Mouse (Mus musculus) G1E (cell line): ENCODE results near the gene Smarce1. TPM values are rescaled to one million over a fixed set of nuclear protein-coding genes. Genes with fewer than 3 reads are reported as not detected.

Experiments used
- ATAC-seq: 2 replicates; pipeline ENCODE4 v1.8.0; 2016; ENCODE audit warnings: mild to moderate bottlenecking; ENCODE audit not compliant: insufficient number of reproducible peaks, poor library complexity, low FRiP score, severe bottlenecking; ENCODE audit errors: extremely low read depth
- DNase-seq: peaks from one replicate; pipeline ENCODE4 v3.0.0; 2012; ENCODE audit warnings: low spot score
- H3K27me3 ChIP-seq: 2 replicates; pipeline ENCODE4 v1.6.1; 2012; ENCODE audit warnings: mild to moderate bottlenecking, low read length, inconsistent platforms; ENCODE audit not compliant: insufficient read depth
- H3K36me3 ChIP-seq: replicated peaks from 2 replicates; pipeline ENCODE3; 2012; ENCODE audit warnings: mild to moderate bottlenecking, inconsistent platforms
- H3K4me1 ChIP-seq: 2 replicates; pipeline ENCODE4 v1.6.1; 2012; ENCODE audit warnings: low read depth, low read length, inconsistent platforms, mixed read lengths; ENCODE audit not compliant: insufficient read depth
- H3K4me3 ChIP-seq: 2 replicates; pipeline ENCODE4 v1.5.1; 2012; ENCODE audit warnings: low read depth, mild to moderate bottlenecking, inconsistent platforms, low read length, moderate library complexity, mixed read lengths
- H3K9me3 ChIP-seq: replicated peaks from 2 replicates; pipeline ENCODE4 v1.6.1; 2012; ENCODE audit warnings: inconsistent platforms
- CTCF ChIP-seq: IDR thresholded peaks from 2 replicates; pipeline ENCODE4 v1.5.1; 2012; ENCODE audit warnings: low read depth, low read length, inconsistent platforms, mixed read lengths
- GATA1 ChIP-seq: IDR thresholded peaks from 2 replicates; pipeline ENCODE4 v1.6.1; 2012; ENCODE audit warnings: borderline replicate concordance, low read length, inconsistent platforms, mixed read lengths
- GATA2 ChIP-seq: IDR thresholded peaks from 2 replicates; pipeline ENCODE4 v1.6.1; 2012; ENCODE audit warnings: low read depth, low read length, inconsistent platforms, borderline replicate concordance
- POLR2AphosphoS5 ChIP-seq: IDR thresholded peaks from 2 replicates; pipeline ENCODE4 v1.6.1; 2012; ENCODE audit warnings: low read depth, low read length, inconsistent platforms; ENCODE audit not compliant: insufficient replicate concordance
- TAL1 ChIP-seq: conservative IDR thresholded peaks from 2 replicates; pipeline ENCODE4 v1.6.1; 2012; ENCODE audit warnings: low read depth, low read length, inconsistent platforms, mixed read lengths
- polyA plus RNA-seq: library from polyadenylated mRNA; stranded (reverse); fragments of >175 nt; gene quantifications from 2 replicates; pipeline ENCODE4 v1.2.3, GENCODE M21; 2012
- total RNA-seq, 2 experiments: library from RNA; stranded (forward) in 1 of 2; stranded (reverse) in 1 of 2; fragments of 200-1000 nt in 1 of 2; fragments of >200 nt in 1 of 2; fragmentation: Nextera tagmentation in 1 of 2; gene quantifications; 2 replicates each; pipeline ENCODE4 v1.2.3; 2014 to 2017

Smarce1 gene
- total and polyA plus RNA-seq, 3 experiments, result 160 to 391 (median 168) TPM

GRCm38 (mm10) chr11:99168030-99168474 is 62.8 kb downstream of the Smarce1 start:
- no peaks in the 10 kb centered on the region; the same call in 1 of the 2 replicates for H3K4me1 ChIP-seq
- H3K4me3 ChIP-seq, result no peak overlapping the region
- H3K27me3 ChIP-seq, result peaks cover 38% of the 10 kb centered on the region
- ATAC-seq (no peak), DNase-seq (no peak)
- TF ChIP-seq POLR2AphosphoS5 (no peak), CTCF (no peak), TAL1 (no peak), GATA2 (no peak), GATA1 (no peak)
- H3K9me3 ChIP-seq, result no peaks in the 10 kb centered on the region
- no peaks in the 10 kb centered on the region for H3K36me3 ChIP-seq

- no peak overlapping the region for H3K4me3 ChIP-seq
- H3K27me3 ChIP-seq, result peaks cover 43% of the 10 kb centered on the region
- H3K9me3 ChIP-seq, result no peaks in the 10 kb centered on the region
- H3K4me1 ChIP-seq, result no peaks in the 10 kb centered on the region; the same call in 1 of the 2 replicates
- TF ChIP-seq POLR2AphosphoS5, result no peak
- no peak for TF ChIP-seq GATA1
- TF ChIP-seq TAL1, result no peak
- no peak for TF ChIP-seq CTCF
- no peaks in the 10 kb centered on the region for H3K36me3 ChIP-seq
- DNase-seq (no peak), ATAC-seq (no peak)
Measured at GRCm38 (mm10) chr11:99167576-99167975, 63.2 kb downstream of the Smarce1 start.

- H3K36me3 ChIP-seq, result no peaks in the 10 kb centered on the region
- ATAC-seq (no peak), DNase-seq (no peak)
- H3K27me3 ChIP-seq, result peaks cover 45% of the 10 kb centered on the region
- no peaks in the 10 kb centered on the region for H3K9me3 ChIP-seq
- no peaks in the 10 kb centered on the region; the same call in 1 of the 2 replicates for H3K4me1 ChIP-seq
- no peak for TF ChIP-seq GATA2
- no peak for TF ChIP-seq POLR2AphosphoS5
- TF ChIP-seq GATA1, result no peak
- TF ChIP-seq CTCF, result no peak
- no peak for TF ChIP-seq TAL1
- no peak overlapping the region for H3K4me3 ChIP-seq
Measured at GRCm38 (mm10) chr11:99166241-99166640, 64.6 kb downstream of the Smarce1 start.

- ATAC-seq, result no peak
- no peaks in the 10 kb centered on the region; the same call in 1 of the 2 replicates for H3K4me1 ChIP-seq
- TF ChIP-seq GATA2 (no peak), TAL1 (no peak), CTCF (no peak), GATA1 (no peak), POLR2AphosphoS5 (no peak)
- no peak for DNase-seq
- H3K9me3 ChIP-seq, result no peaks in the 10 kb centered on the region
- peaks cover 40% of the 10 kb centered on the region for H3K27me3 ChIP-seq
- no peaks in the 10 kb centered on the region for H3K36me3 ChIP-seq
- H3K4me3 ChIP-seq, result no peak overlapping the region
Measured at GRCm38 (mm10) chr11:99165031-99165752, 65.6 kb downstream of the Smarce1 start.

GRCm38 (mm10) chr11:99162972-99163686 is 67.7 kb downstream of the Smarce1 start:
- peaks cover 31% of the 10 kb centered on the region for H3K27me3 ChIP-seq
- TF ChIP-seq GATA2 (no peak), TAL1 (no peak), GATA1 (no peak), CTCF (no peak), POLR2AphosphoS5 (no peak)
- no peak overlapping the region for H3K4me3 ChIP-seq
- DNase-seq (no peak), ATAC-seq (no peak)
- no peaks in the 10 kb centered on the region for H3K9me3 ChIP-seq
- no peaks in the 10 kb centered on the region for H3K36me3 ChIP-seq
- no peaks in the 10 kb centered on the region; the same call in 1 of the 2 replicates for H3K4me1 ChIP-seq

- peaks cover 25% of the 10 kb centered on the region for H3K27me3 ChIP-seq
- DNase-seq, result no peak
- no peak for ATAC-seq
- H3K4me1 ChIP-seq, result no peaks in the 10 kb centered on the region; the same call in 1 of the 2 replicates
- H3K36me3 ChIP-seq, result no peaks in the 10 kb centered on the region
- TF ChIP-seq TAL1, result no peak
- no peak for TF ChIP-seq GATA1
- TF ChIP-seq POLR2AphosphoS5, result no peak
- no peak for TF ChIP-seq GATA2
- TF ChIP-seq CTCF, result no peak
- H3K4me3 ChIP-seq, result no peak overlapping the region
- no peaks in the 10 kb centered on the region for H3K9me3 ChIP-seq
Measured at GRCm38 (mm10) chr11:99161648-99162047, 69.2 kb downstream of the Smarce1 start.
